In the genomic region with DNA sequence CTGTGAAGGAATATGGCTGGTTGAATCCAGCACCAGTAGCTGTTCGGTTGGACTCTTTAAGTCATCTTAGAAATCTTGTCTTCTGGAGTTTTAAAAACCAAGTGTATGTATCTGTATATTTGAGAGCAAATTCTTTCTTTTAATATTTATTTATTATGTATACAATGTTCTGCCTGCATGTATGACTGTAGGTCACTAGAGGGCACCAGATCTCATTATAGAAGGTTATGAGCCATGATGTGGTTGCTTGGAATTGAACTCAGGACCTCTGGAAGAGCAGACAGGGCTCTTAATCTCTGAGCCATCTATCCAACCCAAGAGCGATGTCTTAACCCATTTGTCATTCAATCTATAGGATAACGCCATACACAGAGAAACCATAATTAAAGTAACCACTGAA, we compare ENCODE assay signal across 26 mouse cellular contexts.
DNase-seq lines count a peak whose midpoint lies in the region; ATAC-seq and TF ChIP-seq lines count a peak whose summit lies in the region.
"Had no signal": no experiment of that assay in that cellular context is flagged by ENCODE, and none has a peak within 500 bp of the region (broad histone marks: within the 10 kb centered on the region; RNA-seq: fewer than 3 reads in every experiment).

No protein-coding gene starts in this region.

- H3K4me3 ChIP-seq in cerebellum, adult 2 months (replicated peaks; ENCODE audit: insufficient read depth, low read depth, low read length): no peak overlapping the region
- no peak overlapping the region for H3K4me3 ChIP-seq in kidney, postnatal 0 days (replicated peaks; ENCODE audit: low read depth, low read length)
- no peak overlapping the region for H3K4me3 ChIP-seq in midbrain, postnatal 0 days (ENCODE audit: low read depth, low read length)
- no peak overlapping the region for H3K4me3 ChIP-seq in midbrain, embryonic 11.5 days (ENCODE audit: low read depth, low read length)
- H3K4me3 ChIP-seq: forebrain, embryonic 10.5 days; heart, embryonic 15.5 days; limb, embryonic 12.5 days; liver, embryonic 12.5 days had no signal

- peaks cover 23% of the 10 kb centered on the region for H3K4me1 ChIP-seq in cerebellum, adult 2 months (ENCODE audit: control insufficient read depth, insufficient read depth, low read length)
- no peaks in the 10 kb centered on the region for H3K4me1 ChIP-seq in kidney, postnatal 0 days (replicated peaks; ENCODE audit: insufficient read depth, low read length)
- no peaks in the 10 kb centered on the region for H3K4me1 ChIP-seq in midbrain, postnatal 0 days (ENCODE audit: insufficient read depth, low read length)
- no peaks in the 10 kb centered on the region for H3K4me1 ChIP-seq in midbrain, embryonic 11.5 days (ENCODE audit: control insufficient read depth, insufficient read depth, low read length)
- H3K4me1 ChIP-seq: heart, embryonic 15.5 days; limb, embryonic 12.5 days; liver, embryonic 12.5 days had no signal

- WGBS in cerebellum, adult 2 months: 97% methylated on average over 3 of the region's 3 CpGs
- WGBS in kidney, postnatal 0 days: 96% methylated on average over 3 of the region's 3 CpGs
- WGBS in midbrain, postnatal 0 days: 96% methylated on average over 3 of the region's 3 CpGs
- WGBS in midbrain, embryonic 11.5 days: 92% methylated on average over 3 of the region's 3 CpGs

- TF ChIP-seq POLR2A in cerebellum, adult 2 months (IDR thresholded peaks at IDR 0.05; ENCODE audit: borderline replicate concordance, insufficient read depth, low read length): no peak

- H3K9ac ChIP-seq in kidney, postnatal 0 days (ENCODE audit: low read depth, low read length): no peak overlapping the region
- no peak overlapping the region for H3K9ac ChIP-seq in midbrain, postnatal 0 days (replicated peaks; ENCODE audit: low read length, poor library complexity, severe bottlenecking)
- no peak overlapping the region for H3K9ac ChIP-seq in midbrain, embryonic 11.5 days (ENCODE audit: low read length)
- H3K9ac ChIP-seq: forebrain, postnatal 0 days; heart, embryonic 15.5 days; limb, embryonic 12.5 days; liver, embryonic 12.5 days had no signal

- no peaks in the 10 kb centered on the region for H3K9me3 ChIP-seq in kidney, postnatal 0 days (replicated peaks; ENCODE audit: low read length)
- no peaks in the 10 kb centered on the region for H3K9me3 ChIP-seq in midbrain, postnatal 0 days (ENCODE audit: low read length)
- H3K9me3 ChIP-seq in midbrain, embryonic 11.5 days (ENCODE audit: control insufficient read depth, low read length): no peaks in the 10 kb centered on the region
- H3K9me3 ChIP-seq: forebrain, embryonic 10.5 days; G1E; heart, embryonic 15.5 days; limb, embryonic 12.5 days; liver, embryonic 12.5 days had no signal

- no peaks in the 10 kb centered on the region for H3K27me3 ChIP-seq in cerebellum, adult 2 months (ENCODE audit: control insufficient read depth, insufficient read depth, low read length)
- H3K27me3 ChIP-seq in kidney, postnatal 0 days (ENCODE audit: insufficient read depth, low read length): no peaks in the 10 kb centered on the region
- H3K27me3 ChIP-seq in midbrain, postnatal 0 days (ENCODE audit: insufficient read depth, low read length): no peaks in the 10 kb centered on the region
- no peaks in the 10 kb centered on the region for H3K27me3 ChIP-seq in midbrain, embryonic 11.5 days (ENCODE audit: control insufficient read depth, insufficient read depth, low read length)
- H3K27me3 ChIP-seq: heart, embryonic 15.5 days; limb, embryonic 12.5 days; liver, embryonic 12.5 days had no signal

- no peak overlapping the region for H3K4me2 ChIP-seq in kidney, postnatal 0 days (ENCODE audit: low read length)
- no peak overlapping the region for H3K4me2 ChIP-seq in midbrain, postnatal 0 days (ENCODE audit: low read depth, low read length, poor library complexity, severe bottlenecking)
- H3K4me2 ChIP-seq in midbrain, embryonic 11.5 days: no peak overlapping the region
- H3K4me2 ChIP-seq: heart, embryonic 15.5 days; limb, embryonic 12.5 days; liver, embryonic 12.5 days had no signal

- H3K27ac ChIP-seq in cerebellum, adult 2 months (ENCODE audit: insufficient read depth, low read length): peak overlapping the region; percentile 86; the same call in 1 of the 2 replicates
- H3K27ac ChIP-seq in kidney, postnatal 0 days: no peak overlapping the region
- no peak overlapping the region for H3K27ac ChIP-seq in midbrain, postnatal 0 days (ENCODE audit: low read depth, low read length)
- H3K27ac ChIP-seq in midbrain, embryonic 11.5 days (ENCODE audit: low read depth, low read length): no peak overlapping the region
- H3K27ac ChIP-seq: forebrain, embryonic 10.5 days; heart, embryonic 15.5 days; limb, embryonic 12.5 days; liver, embryonic 12.5 days; macrophage had no signal

- no peak for DNase-seq in cerebellum, adult 2 months
- DNase-seq in cerebellum, adult 11-12 months: no peak
- DNase-seq in kidney, postnatal 0 days (ENCODE audit: low spot score): no peak
- no peak for DNase-seq in kidney, adult 11 months
- no peak for DNase-seq in midbrain, postnatal 0 days (ENCODE audit: low spot score)
- DNase-seq in midbrain, embryonic 11.5 days (ENCODE audit: low spot score, missing footprints): no peak
- no peak for DNase-seq in MN1 (ENCODE audit: low spot score)
- DNase-seq in urinary bladder, postnatal 4 days (ENCODE audit: low spot score in 2 of 2): no peak
- DNase-seq: adrenal gland, postnatal 25 days; cerebellum, adult 9-11 months; forebrain, postnatal 0 days; gastrocnemius, postnatal 36 days; heart, postnatal 36 days; kidney, adult 18-20 months; lung, adult 2 months; thymus, adult 2 months; thymus, postnatal 4 days had no signal

- H3K36me3 ChIP-seq in kidney, postnatal 0 days (ENCODE audit: insufficient read depth, low read length): no peaks in the 10 kb centered on the region
- no peaks in the 10 kb centered on the region for H3K36me3 ChIP-seq in midbrain, postnatal 0 days (ENCODE audit: insufficient read depth, low read length)
- H3K36me3 ChIP-seq in midbrain, embryonic 11.5 days (ENCODE audit: control insufficient read depth, insufficient read depth, low read length): no peaks in the 10 kb centered on the region
- H3K36me3 ChIP-seq: forebrain, embryonic 10.5 days; heart, embryonic 15.5 days; limb, embryonic 12.5 days; liver, embryonic 12.5 days had no signal

- ATAC-seq in kidney, postnatal 0 days (replicated peaks; ENCODE audit: low FRiP score, low read depth): no peak
- no peak for ATAC-seq in midbrain, postnatal 0 days (ENCODE audit: low FRiP score)
- ATAC-seq in midbrain, embryonic 11.5 days (ENCODE audit: low FRiP score): no peak
- ATAC-seq: CD4-positive, CD25-positive, alpha-beta regulatory T cell, adult 4 months; hindbrain, embryonic 16.5 days; liver, embryonic 12.5 days; midbrain, embryonic 16.5 days had no signal

- TF ChIP-seq CTCF in cerebellum, adult 2 months (IDR thresholded peaks at IDR 0.05; ENCODE audit: borderline replicate concordance, insufficient read depth, low read depth, low read length): no peak
- TF ChIP-seq CTCF in kidney, postnatal 0 days (IDR thresholded peaks at IDR 0.05; ENCODE audit: low read depth): peak; percentile 41; the same call in 1 of the 2 replicates
- peak; percentile 48 for TF ChIP-seq CTCF in midbrain, postnatal 0 days (IDR thresholded peaks at IDR 0.05)
